Mouse (Mus musculus): ENCODE data around the gene Olfr543. TPM values are rescaled to one million over a fixed set of nuclear protein-coding genes. Genes with fewer than 3 reads are reported as not detected.

Olfr543 gene
- polyA plus RNA-seq, 1 experiment from 2014 or later = 0.24 TPM

- no peaks in the 10 kb centered on the region for H3K9me3 ChIP-seq
- H3K36me3 ChIP-seq = peaks cover 61% of the 10 kb centered on the region
- H3K9ac ChIP-seq = no peak overlapping the region
- H3K4me2 ChIP-seq = no peak overlapping the region
- no peak for ATAC-seq (ENCODE audit: insufficient number of reproducible peaks, low FRiP score, low TSS enrichment, low read depth)
- 87% methylated on average over 8 of the region's 8 CpGs for WGBS
- no peak overlapping the region for H3K27ac ChIP-seq
- H3K4me3 ChIP-seq = no peak overlapping the region
- no peaks in the 10 kb centered on the region for H3K27me3 ChIP-seq
- no peaks in the 10 kb centered on the region for H3K4me1 ChIP-seq
Observed at GRCm38 (mm10) chr7:102467566-102467965, 13.9 kb downstream of the Olfr543 start.

GRCm38 (mm10) chr7:102458618-102459380 lies 22.7 kb downstream of the Olfr543 start:
- Histone ChIP-seq H3K27ac (no peak overlapping the region), H3K4me2 (no peak overlapping the region), H3K4me3 (no peak overlapping the region), H3K36me3 (peaks cover 74% of the 10 kb centered on the region), H3K9ac (no peak overlapping the region), H3K4me1 (no peaks in the 10 kb centered on the region), H3K9me3 (no peaks in the 10 kb centered on the region), H3K27me3 (no peaks in the 10 kb centered on the region)
- WGBS = 84% methylated on average over 5 of the region's 5 CpGs
- no peak for ATAC-seq (ENCODE audit: insufficient number of reproducible peaks, low FRiP score, low TSS enrichment, low read depth)

- no peak overlapping the region for H3K27ac ChIP-seq
- no peak overlapping the region for H3K9ac ChIP-seq
- H3K36me3 ChIP-seq = peaks cover 50% of the 10 kb centered on the region
- no peak overlapping the region for H3K4me3 ChIP-seq
- no peak overlapping the region for H3K4me2 ChIP-seq
- ATAC-seq (ENCODE audit: insufficient number of reproducible peaks, low FRiP score, low TSS enrichment, low read depth) = no peak
- 83% methylated on average over 9 of the region's 9 CpGs for WGBS
- H3K9me3 ChIP-seq = no peaks in the 10 kb centered on the region
- no peaks in the 10 kb centered on the region for H3K27me3 ChIP-seq
- H3K4me1 ChIP-seq = peaks cover 23% of the 10 kb centered on the region; the same call in 1 of the 2 replicates
Observed at GRCm38 (mm10) chr7:102446438-102446837, 35.0 kb downstream of the Olfr543 start.

GRCm38 (mm10) chr7:102444301-102444700 lies 37.2 kb downstream of the Olfr543 start:
- WGBS = 75% methylated on average over 2 of the region's 2 CpGs
- Histone ChIP-seq H3K4me3 (no peak overlapping the region), H3K9me3 (no peaks in the 10 kb centered on the region), H3K36me3 (peaks cover 32% of the 10 kb centered on the region), H3K4me1 (peaks cover 23% of the 10 kb centered on the region; the same call in 1 of the 2 replicates), H3K9ac (no peak overlapping the region), H3K27me3 (no peaks in the 10 kb centered on the region), H3K27ac (no peak overlapping the region), H3K4me2 (no peak overlapping the region)
- ATAC-seq (ENCODE audit: insufficient number of reproducible peaks, low FRiP score, low TSS enrichment, low read depth) = no peak

GRCm38 (mm10) chr7:102442432-102442831 lies 39.0 kb downstream of the Olfr543 start:
- Histone ChIP-seq H3K4me3 (peak overlapping the region; percentile 77), H3K36me3 (peaks cover 23% of the 10 kb centered on the region), H3K27me3 (no peaks in the 10 kb centered on the region), H3K9me3 (no peaks in the 10 kb centered on the region), H3K4me2 (peak overlapping the region; percentile 64), H3K4me1 (peaks cover 23% of the 10 kb centered on the region; the same call in 1 of the 2 replicates), H3K27ac (peak overlapping the region; percentile 88), H3K9ac (peak overlapping the region; percentile 84)
- ATAC-seq (ENCODE audit: insufficient number of reproducible peaks, low FRiP score, low TSS enrichment, low read depth) = no peak
- 3% methylated on average over 4 of the region's 4 CpGs for WGBS

- ATAC-seq (ENCODE audit: insufficient number of reproducible peaks, low FRiP score, low TSS enrichment, low read depth) = peak; percentile 96
Observed at GRCm38 (mm10) chr7:102441657-102442391, 39.7 kb downstream of the Olfr543 start, which contains the start of gene Rrm1. TSS of gene Rrm1 (plus strand) at chr7:102441695.

GRCm38 (mm10) chr7:102440822-102441656 lies 40.4 kb downstream of the Olfr543 start:
- Histone ChIP-seq H3K9ac (no peak overlapping the region), H3K27ac (peak overlapping the region; percentile 88), H3K4me1 (peaks cover 23% of the 10 kb centered on the region; the same call in 1 of the 2 replicates), H3K27me3 (no peaks in the 10 kb centered on the region), H3K4me3 (peak overlapping the region; percentile 77), H3K9me3 (no peaks in the 10 kb centered on the region), H3K36me3 (peaks cover 13% of the 10 kb centered on the region), H3K4me2 (peak overlapping the region; percentile 38)
- no peak for ATAC-seq (ENCODE audit: insufficient number of reproducible peaks, low FRiP score, low TSS enrichment, low read depth)
- 50% methylated on average over 15 of the region's 15 CpGs for WGBS

More at GRCm38 (mm10) chr7:102441657-102442391, 39.7 kb downstream of the Olfr543 start, which contains the start of gene Rrm1:
- Histone ChIP-seq H3K27ac (peak within 1 kb of the TSS; percentile 88), H3K4me3 (peak within 1 kb of the TSS; percentile 77), H3K36me3 (peaks cover 18% of the 10 kb centered on the region), H3K27me3 (no peaks in the 10 kb centered on the region), H3K9ac (peak within 1 kb of the TSS; percentile 84), H3K4me1 (peaks cover 23% of the 10 kb centered on the region; the same call in 1 of the 2 replicates), H3K4me2 (peak within 1 kb of the TSS; percentile 64), H3K9me3 (no peaks in the 10 kb centered on the region)
- under 1% methylated on average over 54 of the region's 56 CpGs for WGBS

- ATAC-seq (ENCODE audit: insufficient number of reproducible peaks, low FRiP score, low TSS enrichment, low read depth) = no peak
- H3K27ac ChIP-seq = no peak overlapping the region
- WGBS = 64% methylated on average over 2 of the region's 2 CpGs
Observed at GRCm38 (mm10) chr7:102434344-102434743, 47.1 kb downstream of the Olfr543 start.

More at GRCm38 (mm10) chr7:102434344-102434743, 47.1 kb downstream of the Olfr543 start:
- peaks cover 18% of the 10 kb centered on the region for H3K36me3 ChIP-seq
- no peaks in the 10 kb centered on the region for H3K4me1 ChIP-seq
- no peak overlapping the region for H3K9ac ChIP-seq
- no peak overlapping the region for H3K4me3 ChIP-seq
- H3K9me3 ChIP-seq = no peaks in the 10 kb centered on the region
- no peak overlapping the region for H3K4me2 ChIP-seq
- H3K27me3 ChIP-seq = no peaks in the 10 kb centered on the region

Other genes with a start within 250 kb of the Olfr543 start
- 65.2 and 76.2 TPM in 2 replicates for gene Rhog, start 225.6 kb downstream of the Olfr543 start, polyA plus RNA-seq (2015; fragmentation: Nextera tagmentation; extraction: Ambion mirVana)
- 33.5 and 38.5 TPM in 2 replicates for gene Stim1, start 213.9 kb downstream of the Olfr543 start, polyA plus RNA-seq (2015; fragmentation: Nextera tagmentation; extraction: Ambion mirVana)
- 120 and 122 TPM in 2 replicates for gene Rrm1, start 40.0 kb downstream of the Olfr543 start, polyA plus RNA-seq (2015; fragmentation: Nextera tagmentation; extraction: Ambion mirVana)
- 0.09 TPM in 2 replicates for gene Olfr544, start 6.6 kb upstream of the Olfr543 start, polyA plus RNA-seq (2015; fragmentation: Nextera tagmentation; extraction: Ambion mirVana)
- gene Olfr545, start 17.9 kb upstream of the Olfr543 start, polyA plus RNA-seq (2015; fragmentation: Nextera tagmentation; extraction: Ambion mirVana) = 0.06 and 0.10 TPM in 2 replicates
- gene Olfr547, start 53.1 kb upstream of the Olfr543 start, polyA plus RNA-seq (2015; fragmentation: Nextera tagmentation; extraction: Ambion mirVana) = not detected in 2 replicates
- gene Olfr548-ps1, start 59.2 kb upstream of the Olfr543 start, polyA plus RNA-seq (2015; fragmentation: Nextera tagmentation; extraction: Ambion mirVana) = not detected in 2 replicates
- not detected in 2 replicates for gene Olfr549, start 68.2 kb upstream of the Olfr543 start, polyA plus RNA-seq (2015; fragmentation: Nextera tagmentation; extraction: Ambion mirVana)
- 0.49 and 0.97 TPM in 2 replicates for gene Trim21, start 83.8 kb upstream of the Olfr543 start, polyA plus RNA-seq (2015; fragmentation: Nextera tagmentation; extraction: Ambion mirVana)
- gene Olfr550, start 89.8 kb upstream of the Olfr543 start, polyA plus RNA-seq (2015; fragmentation: Nextera tagmentation; extraction: Ambion mirVana) = 0.05 TPM in 1 of 2 replicates, not detected in the other
- gene Olfr551, start 110.2 kb upstream of the Olfr543 start, polyA plus RNA-seq (2015; fragmentation: Nextera tagmentation; extraction: Ambion mirVana) = not detected in 2 replicates
- gene Olfr552, start 116.1 kb upstream of the Olfr543 start, polyA plus RNA-seq (2015; fragmentation: Nextera tagmentation; extraction: Ambion mirVana) = not detected in 2 replicates
- gene Olfr553, start 136.5 kb upstream of the Olfr543 start, polyA plus RNA-seq (2015; fragmentation: Nextera tagmentation; extraction: Ambion mirVana) = not detected in 2 replicates
- not detected in 2 replicates for gene Olfr554, start 156.8 kb upstream of the Olfr543 start, polyA plus RNA-seq (2015; fragmentation: Nextera tagmentation; extraction: Ambion mirVana)
- gene Olfr555, start 177.1 kb upstream of the Olfr543 start, polyA plus RNA-seq (2015; fragmentation: Nextera tagmentation; extraction: Ambion mirVana) = not detected in 2 replicates
- not detected in 2 replicates for gene Olfr556, start 183.2 kb upstream of the Olfr543 start, polyA plus RNA-seq (2015; fragmentation: Nextera tagmentation; extraction: Ambion mirVana)
- gene Trim68, start 205.6 kb upstream of the Olfr543 start, polyA plus RNA-seq (2015; fragmentation: Nextera tagmentation; extraction: Ambion mirVana) = 13.6 and 14.3 TPM in 2 replicates
- not detected in 2 replicates for gene Olfr557, start 214.2 kb upstream of the Olfr543 start, polyA plus RNA-seq (2015; fragmentation: Nextera tagmentation; extraction: Ambion mirVana)
- 1.1 and 1.8 TPM in 2 replicates for gene Olfr558, start 220.5 kb upstream of the Olfr543 start, polyA plus RNA-seq (2015; fragmentation: Nextera tagmentation; extraction: Ambion mirVana)
- gene Olfr33, start 237.4 kb upstream of the Olfr543 start, polyA plus RNA-seq (2015; fragmentation: Nextera tagmentation; extraction: Ambion mirVana) = not detected in 2 replicates
- gene Olfr559, start 245.8 kb upstream of the Olfr543 start, polyA plus RNA-seq (2015; fragmentation: Nextera tagmentation; extraction: Ambion mirVana) = not detected in 2 replicates

Measured in limb, embryonic 15.5 days (tissue).